Mouse (Mus musculus) liver, embryonic 13.5 days (tissue): ENCODE measurements around the gene Rgs9bp. TPM values are rescaled to one million over a fixed set of nuclear protein-coding genes. Genes with fewer than 3 reads are reported as not detected.
A peak's percentile ranks its signal among the peaks of the same experiment; 100 is the strongest.
"Not testable (repeated sequence)": the region's sequence is repeated elsewhere in the genome, so short reads cannot be mapped to it uniquely, and the experiment has no call there.

ENCODE experiments used
- ATAC-seq: fragments of 200-750 bp; cut with Nextera tagmentation; 2 replicates; pipeline ENCODE4 v1.8.0; 2017; ENCODE audit warnings: low read depth, mild to moderate bottlenecking, moderate number of reproducible peaks, moderate library complexity
- DNase-seq: peaks from one replicate; pipeline ENCODE4 v3.0.0; 2022
- H3K27ac ChIP-seq: fragments of 300-500 bp; sonication (generic); 2 replicates; pipeline ENCODE4 v1.5.1; 2015; ENCODE audit warnings: moderate library complexity, mild to moderate bottlenecking, inconsistent platforms
- H3K27me3 ChIP-seq: fragments of 300-500 bp; sonication (generic); 2 replicates; pipeline ENCODE4 v1.6.1; 2015; ENCODE audit warnings: mild to moderate bottlenecking, inconsistent platforms
- H3K36me3 ChIP-seq: fragments of 300-500 bp; sonication (generic); 2 replicates; pipeline ENCODE4 v1.6.1; 2015; ENCODE audit warnings: mild to moderate bottlenecking, inconsistent platforms
- H3K4me1 ChIP-seq: fragments of 300-500 bp; sonication (generic); replicated peaks from 2 replicates; pipeline ENCODE4 v1.6.1; 2015; ENCODE audit warnings: inconsistent platforms
- H3K4me2 ChIP-seq: fragments of 300-500 bp; sonication (generic); 2 replicates; pipeline ENCODE4 v1.6.1; 2015; ENCODE audit warnings: inconsistent platforms, mild to moderate bottlenecking, moderate library complexity
- H3K4me3 ChIP-seq: fragments of 300-500 bp; sonication (generic); replicated peaks from 2 replicates; pipeline ENCODE4 v1.5.1; 2015; ENCODE audit warnings: mild to moderate bottlenecking, inconsistent platforms
- H3K9ac ChIP-seq: fragments of 300-500 bp; sonication (generic); 2 replicates; pipeline ENCODE4 v1.6.1; 2015; ENCODE audit warnings: mild to moderate bottlenecking, inconsistent platforms
- H3K9me3 ChIP-seq: fragments of 300-500 bp; sonication (generic); replicated peaks from 2 replicates; pipeline ENCODE4 v1.6.1; 2016; ENCODE audit warnings: inconsistent platforms
- WGBS: fragments of 180-500 bp; shearing (Covaris S2); methylation state at CpG from one replicate; pipeline ENCODE4 v1.1.7; 2015; ENCODE audit not compliant: insufficient replicate concordance; 5-methylcytosine and 5-hydroxymethylcytosine counted together
- polyA plus RNA-seq: library from polyadenylated mRNA; unstranded; fragments of >200 nt; fragmentation: Nextera tagmentation; extraction: Ambion mirVana; gene quantifications from 2 replicates; pipeline ENCODE4 v1.2.1, GENCODE M21; 2015

The Rgs9bp gene
- polyA plus RNA-seq, 1 experiment from 2014 or later: 0.05 TPM

GRCm38 (mm10) chr7:35556905-35557304, 28.5 kb downstream of the Rgs9bp start:
- Histone ChIP-seq H3K9ac (peak overlapping the region; percentile 97), H3K9me3 (no peaks in the 10 kb centered on the region), H3K4me3 (peak overlapping the region; percentile 88), H3K4me2 (peak overlapping the region; percentile 95), H3K27me3 (no peaks in the 10 kb centered on the region), H3K27ac (peak overlapping the region; percentile 99), H3K4me1 (peaks cover 85% of the 10 kb centered on the region), H3K36me3 (peaks cover 6% of the 10 kb centered on the region)
- DNase-seq: peak; percentile 76
- 33% methylated on average over 5 of the region's 5 CpGs for WGBS
- ATAC-seq: peak; percentile 65

- H3K4me1 ChIP-seq: peaks cover 85% of the 10 kb centered on the region
- H3K9ac ChIP-seq: peak within 1 kb of the TSS; percentile 97
- H3K36me3 ChIP-seq: peaks cover 12% of the 10 kb centered on the region
- no peaks in the 10 kb centered on the region for H3K27me3 ChIP-seq
- no peaks in the 10 kb centered on the region for H3K9me3 ChIP-seq
- peak within 1 kb of the TSS; percentile 88 for H3K4me3 ChIP-seq
- peak within 1 kb of the TSS; percentile 95 for H3K4me2 ChIP-seq
- H3K27ac ChIP-seq: peak within 1 kb of the TSS; percentile 99
- DNase-seq (no peak), ATAC-seq (no peak)
- WGBS: 48% methylated on average over 4 of the region's 4 CpGs
These were observed 29.2 kb downstream of the Rgs9bp start, which contains the start of gene Nudt19 for GRCm38 (mm10) chr7:35556205-35556603. Gene Nudt19 (minus strand): TSS chr7:35556304.

GRCm38 (mm10) chr7:35555224-35556204, 29.9 kb downstream of the Rgs9bp start:
- Histone ChIP-seq H3K4me2 (peak overlapping the region; percentile 95), H3K4me1 (peaks cover 85% of the 10 kb centered on the region), H3K27ac (peak overlapping the region; percentile 99), H3K4me3 (peak overlapping the region; percentile 88), H3K27me3 (no peaks in the 10 kb centered on the region), H3K36me3 (peaks cover 19% of the 10 kb centered on the region), H3K9ac (peak overlapping the region; percentile 97), H3K9me3 (no peaks in the 10 kb centered on the region)
- ATAC-seq: peak; percentile 75
- DNase-seq: peak; percentile 85
- WGBS: under 1% methylated on average over 84 of the region's 93 CpGs

DNA sequence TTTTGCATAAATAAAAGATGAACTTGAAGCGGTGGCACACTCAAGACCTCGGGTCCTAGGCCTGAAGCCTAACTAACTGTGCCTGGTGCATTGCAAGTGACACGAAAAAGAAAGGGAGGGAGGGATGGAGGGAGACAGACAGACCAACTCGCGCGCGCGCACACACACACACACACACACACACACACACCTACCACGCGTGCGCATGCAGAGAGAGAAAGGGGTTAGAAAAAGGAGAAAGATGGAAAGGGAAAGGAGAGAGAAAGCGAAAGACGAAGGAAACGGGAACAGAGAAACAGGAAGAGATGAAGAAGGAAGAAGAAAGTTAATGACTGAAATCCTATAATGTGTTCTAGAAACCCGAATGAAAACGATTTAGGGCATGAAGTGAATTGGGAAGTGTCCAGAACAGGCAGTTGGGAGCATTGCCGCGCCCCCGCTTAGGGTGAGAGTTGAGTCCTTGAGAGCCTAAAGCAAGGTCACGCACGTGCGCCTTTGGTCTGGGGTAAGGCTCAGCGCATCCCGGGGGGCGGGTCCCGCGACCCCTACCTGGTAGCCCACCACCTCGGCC, 30.7 kb downstream of the Rgs9bp start:
- Histone ChIP-seq H3K4me3 (peak overlapping the region; percentile 88), H3K27ac (peak overlapping the region; percentile 99), H3K9ac (peak overlapping the region; percentile 97), H3K4me2 (peak overlapping the region; percentile 95), H3K36me3 (peaks cover 27% of the 10 kb centered on the region), H3K4me1 (peaks cover 78% of the 10 kb centered on the region), H3K27me3 (no peaks in the 10 kb centered on the region), H3K9me3 (no peaks in the 10 kb centered on the region)
- DNase-seq (peak; percentile 37), ATAC-seq (peak; percentile 25)
- 2% methylated on average over 28 of the region's 28 CpGs for WGBS

GRCm38 (mm10) chr7:35553751-35554604, 31.4 kb downstream of the Rgs9bp start:
- Histone ChIP-seq H3K27me3 (no peaks in the 10 kb centered on the region), H3K36me3 (peaks cover 34% of the 10 kb centered on the region), H3K9me3 (no peaks in the 10 kb centered on the region), H3K4me1 (peaks cover 71% of the 10 kb centered on the region), H3K4me2 (peak overlapping the region; percentile 95), H3K27ac (peak overlapping the region; percentile 99), H3K9ac (peak overlapping the region; percentile 97), H3K4me3 (peak overlapping the region; percentile 88)
- ATAC-seq (no peak), DNase-seq (no peak)
- 33% methylated on average over 10 of the region's 10 CpGs for WGBS

DNA sequence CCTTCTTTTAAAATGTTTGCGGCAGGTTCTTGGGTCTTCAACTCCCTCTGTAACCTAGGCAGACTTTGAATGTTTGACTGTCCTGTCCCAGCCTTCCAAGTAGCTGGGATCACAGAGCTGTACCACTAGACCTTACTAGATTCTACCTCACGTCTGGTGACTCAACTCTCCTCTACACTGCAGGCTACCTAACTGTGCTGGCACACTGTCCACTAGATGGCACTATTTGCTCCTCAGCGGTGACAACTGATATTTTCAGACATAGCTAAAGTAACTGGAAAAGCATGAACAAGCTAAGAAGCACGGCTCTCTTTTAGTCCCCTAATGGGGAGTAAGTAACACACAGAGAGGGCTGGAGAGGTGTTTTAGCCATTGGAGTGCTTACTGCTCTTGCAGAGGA, 39.5 kb downstream of the Rgs9bp start:
- Histone ChIP-seq H3K4me2 (no peak overlapping the region), H3K9ac (no peak overlapping the region), H3K4me3 (no peak overlapping the region), H3K36me3 (peaks cover 49% of the 10 kb centered on the region), H3K4me1 (0 out of 2 replicates have a peak, but pooled peaks cover 5% of the 10 kb centered on the region), H3K27me3 (no peaks in the 10 kb centered on the region), H3K9me3 (no peaks in the 10 kb centered on the region), H3K27ac (no peak overlapping the region; the same call in 1 of the 2 replicates)
- WGBS: 37% methylated on average over 4 of the region's 4 CpGs
- ATAC-seq (peak; percentile 76), DNase-seq (peak; percentile 55)

DNA sequence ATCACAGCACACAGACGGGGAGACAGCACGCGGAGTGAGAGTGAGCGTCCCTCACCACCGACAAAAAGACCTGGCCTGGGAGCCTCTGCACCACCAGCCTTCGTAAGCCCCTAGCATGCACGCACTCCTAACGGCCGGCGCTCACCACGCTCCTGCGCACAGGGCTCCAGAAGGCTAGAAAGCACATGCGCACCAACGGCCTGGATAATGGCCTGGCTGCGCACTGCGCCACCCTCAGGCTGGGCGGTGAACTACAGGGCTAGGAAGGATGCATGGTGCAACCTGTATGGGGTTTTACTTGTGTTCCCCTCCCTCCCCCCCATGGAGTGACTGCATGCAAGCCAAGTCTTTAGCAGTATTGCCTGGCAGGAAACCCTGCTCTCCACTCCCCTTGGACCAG, 47.8 kb downstream of the Rgs9bp start, which contains the start of gene Tdrd12:
TSS of gene Tdrd12 (minus strand) at position 184 of the 400 bp plus-strand sequence.
- Histone ChIP-seq H3K4me3 (no peak within 1 kb of the TSS), H3K4me1 (no peaks in the 10 kb centered on the region), H3K4me2 (no peak within 1 kb of the TSS), H3K36me3 (no peaks in the 10 kb centered on the region), H3K9ac (no peak within 1 kb of the TSS), H3K9me3 (no peaks in the 10 kb centered on the region), H3K27ac (no peak within 1 kb of the TSS), H3K27me3 (no peaks in the 10 kb centered on the region)
- 87% methylated on average over 17 of the region's 17 CpGs for WGBS
- DNase-seq (no peak), ATAC-seq (no peak)

DNA sequence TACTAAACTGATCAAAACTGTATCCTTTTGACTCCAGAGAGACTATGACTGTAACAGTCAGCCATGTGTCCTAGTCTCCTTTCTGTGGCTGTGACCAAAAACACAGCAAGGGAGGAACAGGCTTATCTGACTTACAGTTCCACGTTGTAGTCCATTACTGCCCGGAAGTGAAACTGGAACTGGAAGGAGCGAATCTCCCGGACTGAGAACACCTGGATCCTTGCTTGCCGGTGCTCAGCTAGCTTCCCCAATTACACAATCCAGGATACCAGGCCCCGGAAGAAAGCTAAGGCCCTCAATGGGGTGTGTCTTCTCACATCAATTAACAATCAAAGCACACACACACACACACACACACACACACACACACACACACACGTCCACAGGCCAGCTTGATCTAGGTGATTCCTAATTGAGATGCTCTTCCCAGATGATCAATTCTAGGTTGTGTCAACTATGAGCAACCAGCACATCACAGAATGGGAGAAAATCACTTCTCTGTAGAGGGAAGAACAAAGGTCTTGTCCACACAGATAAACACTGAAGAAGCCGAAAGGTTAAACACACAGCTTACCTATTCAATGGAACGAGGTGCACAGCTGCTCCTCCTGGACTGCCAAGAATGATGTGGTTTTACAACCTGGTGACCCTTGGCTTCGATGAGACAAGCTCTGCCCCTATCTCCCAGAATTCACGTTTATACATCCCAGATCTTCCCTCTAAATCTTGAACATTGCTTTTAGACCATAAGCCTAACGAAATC, 49.5 kb downstream of the Rgs9bp start:
- Histone ChIP-seq H3K9ac (no peak overlapping the region), H3K9me3 (no peaks in the 10 kb centered on the region), H3K4me1 (no peaks in the 10 kb centered on the region), H3K4me3 (no peak overlapping the region), H3K27ac (no peak overlapping the region), H3K4me2 (no peak overlapping the region), H3K36me3 (no peaks in the 10 kb centered on the region), H3K27me3 (no peaks in the 10 kb centered on the region)
- WGBS: 46% methylated on average over 12 of the region's 12 CpGs
- ATAC-seq (no peak), DNase-seq (no peak)

DNA sequence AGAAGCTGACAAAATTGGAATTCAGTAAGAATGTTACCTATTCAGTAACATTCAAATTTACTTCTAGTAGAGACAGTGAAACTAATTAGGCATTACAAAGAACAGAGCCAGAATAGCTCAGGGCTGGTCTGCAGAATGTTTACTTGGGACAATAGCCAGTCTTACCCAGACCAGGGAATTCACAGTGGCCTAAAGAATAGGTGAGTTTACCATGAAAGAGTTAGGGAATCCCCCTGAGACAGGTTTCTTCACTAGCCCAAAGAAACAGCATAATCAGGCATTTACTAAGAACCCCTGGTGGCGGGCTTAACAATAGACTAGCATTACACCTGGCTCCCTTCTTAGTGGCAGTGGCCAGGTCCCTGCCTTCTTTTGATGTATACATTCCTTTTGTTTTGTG, 54.8 kb downstream of the Rgs9bp start:
- H3K36me3 ChIP-seq, H3K27ac ChIP-seq, H3K9ac ChIP-seq, H3K4me3 ChIP-seq, H3K9me3 ChIP-seq, DNase-seq, H3K27me3 ChIP-seq, H3K4me1 ChIP-seq, H3K4me2 ChIP-seq, ATAC-seq: not testable (repeated sequence)
- 77% methylated on average over 1 of the region's 1 CpGs for WGBS

GRCm38 (mm10) chr7:35530026-35530425, 55.4 kb downstream of the Rgs9bp start:
- DNase-seq (no peak), ATAC-seq (no peak)
- H3K4me3 ChIP-seq: no peak overlapping the region
- H3K27ac ChIP-seq: no peak overlapping the region
- H3K9ac ChIP-seq: no peak overlapping the region
- WGBS: 56% methylated on average over 3 of the region's 3 CpGs
- H3K4me2 ChIP-seq: no peak overlapping the region
- H3K4me1 ChIP-seq: no peaks in the 10 kb centered on the region
- H3K27me3 ChIP-seq: no peaks in the 10 kb centered on the region
- no peaks in the 10 kb centered on the region for H3K36me3 ChIP-seq
- H3K9me3 ChIP-seq: no peaks in the 10 kb centered on the region
